Mouse (Mus musculus) megakaryocyte-erythroid progenitor cell, adult 5-6 weeks (primary cell): ENCODE measurements at regions not wholly inside any gene's neighbourhood (a gene's known extent, or its start where the extent isn't known, plus 50 kb on each side); places are given as distances from the start of the nearest gene placed in this dataset.
A peak's percentile ranks its signal among the peaks of the same experiment; 100 is the strongest.

ENCODE experiments used
- ATAC-seq: replicated peaks from 2 replicates; pipeline ENCODE4 v1.8.0; 2016; ENCODE audit warnings: mild to moderate bottlenecking, inconsistent platforms; ENCODE audit not compliant: severe bottlenecking, poor library complexity, low FRiP score, low TSS enrichment

DNA sequence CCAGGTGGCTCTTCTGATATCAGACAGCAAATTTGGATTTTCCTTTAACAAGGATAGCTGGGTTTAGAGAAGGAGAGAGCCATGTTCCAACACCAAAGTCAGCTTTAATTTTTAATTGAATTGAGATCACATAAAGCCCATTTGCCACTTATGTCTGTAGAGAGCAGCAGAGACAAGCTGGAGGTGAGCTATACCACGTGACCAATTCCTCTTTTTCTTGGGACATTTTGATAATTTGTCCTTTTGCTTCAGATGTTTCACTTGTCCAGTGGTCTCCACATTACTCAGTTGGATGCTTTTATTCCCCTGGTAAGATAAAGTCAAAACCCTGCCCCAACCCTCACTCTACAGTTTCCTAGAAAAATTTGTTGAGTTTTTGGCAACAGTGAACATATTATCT lies 248.6 kb upstream of the Ndst4 start:
- ATAC-seq, result no peak

DNA sequence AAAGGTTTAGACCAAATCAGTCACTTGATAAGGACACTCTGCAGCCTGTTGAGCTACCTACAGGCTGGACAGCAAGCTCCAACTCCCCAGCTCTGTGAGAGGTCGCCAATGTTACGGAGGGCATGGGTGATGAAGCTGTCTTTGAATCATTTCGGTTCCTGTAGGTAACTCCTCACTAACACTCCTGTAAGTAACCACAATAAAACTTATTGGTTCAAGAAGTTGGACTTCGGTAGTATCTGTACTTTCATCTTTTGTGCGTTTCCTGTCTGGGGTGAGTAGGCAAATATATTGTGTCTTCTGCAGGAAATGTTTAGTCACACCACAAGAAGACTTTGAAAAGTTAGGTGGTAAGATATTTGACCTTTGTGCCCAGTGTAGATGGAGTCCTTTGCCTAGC lies 244.1 kb upstream of the Ndst4 start:
- ATAC-seq, result peak; percentile 70

- ATAC-seq, result peak; percentile 78
Observed at GRCm38 (mm10) chr3:125190571-125190970, 213.3 kb upstream of the Ndst4 start.

- 0 out of 2 replicates have a peak, but pooled peaks have one; percentile 30 for ATAC-seq
Observed at GRCm38 (mm10) chr3:125220913-125221312, 183.0 kb upstream of the Ndst4 start.

DNA sequence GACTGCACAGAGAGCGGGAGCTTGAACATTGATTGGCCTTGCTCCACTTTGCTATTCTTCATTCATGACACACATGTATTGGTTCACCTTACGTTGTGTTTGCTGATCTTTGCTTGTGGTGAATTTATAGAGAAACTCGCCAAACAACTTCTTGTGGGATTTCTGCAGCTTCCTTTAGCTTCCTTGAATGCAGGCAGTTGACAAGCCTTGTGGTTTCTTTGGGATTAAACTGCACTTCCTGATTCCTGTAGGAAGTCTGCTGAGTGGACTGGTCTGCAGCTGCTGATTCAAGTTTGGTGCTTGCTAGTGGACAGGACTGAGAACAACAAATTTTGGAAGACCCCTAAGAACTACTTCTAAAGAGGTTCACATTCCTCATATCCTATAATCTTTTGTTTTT lies 152.8 kb upstream of the Ndst4 start:
- ATAC-seq, result no peak

DNA sequence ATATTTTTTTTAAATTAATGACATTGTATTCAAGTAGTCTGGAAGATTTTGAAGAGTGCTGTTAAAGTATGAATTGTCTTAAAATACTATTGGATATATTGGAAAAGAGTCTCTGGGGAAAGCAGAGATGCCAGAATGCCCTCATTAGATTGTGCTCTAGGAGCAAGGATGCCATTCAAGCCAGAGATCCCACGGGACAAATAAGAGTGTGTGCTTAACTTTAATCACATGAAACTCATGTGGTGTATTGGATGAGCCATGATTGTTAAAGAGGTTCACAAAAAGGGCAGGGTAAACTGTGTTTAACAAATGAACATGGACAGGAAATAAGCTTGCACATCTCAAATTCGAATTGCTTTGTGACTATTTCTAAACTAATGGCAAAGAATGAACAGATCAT lies 143.0 kb upstream of the Ndst4 start:
- ATAC-seq, result no peak

GRCm38 (mm10) chr3:125270695-125271094 lies 133.2 kb upstream of the Ndst4 start:
- peak; percentile 98 for ATAC-seq

GRCm38 (mm10) chr3:125271215-125271614 lies 132.7 kb upstream of the Ndst4 start:
- ATAC-seq, result peak; percentile 54

DNA sequence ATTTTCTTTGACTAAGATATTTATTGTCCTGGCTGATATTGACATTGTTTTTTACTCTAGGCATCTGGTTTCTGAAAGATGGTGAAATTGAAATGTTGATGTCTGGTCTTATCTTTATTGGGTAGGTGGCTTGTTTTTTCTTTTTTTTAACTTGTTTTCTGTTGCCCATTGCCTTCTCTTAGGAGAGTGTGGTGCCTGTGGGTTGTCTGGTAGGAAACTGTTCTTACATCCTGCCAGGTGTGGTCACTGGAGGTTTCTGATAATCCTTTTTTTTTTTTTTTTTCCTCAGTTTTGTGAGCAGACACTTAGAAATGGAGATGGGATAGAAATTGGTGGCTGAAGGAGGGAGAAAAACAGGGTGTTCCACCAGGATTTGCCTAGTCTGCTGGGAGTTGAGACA lies 125.3 kb upstream of the Ndst4 start:
- peak; percentile 58 for ATAC-seq

DNA sequence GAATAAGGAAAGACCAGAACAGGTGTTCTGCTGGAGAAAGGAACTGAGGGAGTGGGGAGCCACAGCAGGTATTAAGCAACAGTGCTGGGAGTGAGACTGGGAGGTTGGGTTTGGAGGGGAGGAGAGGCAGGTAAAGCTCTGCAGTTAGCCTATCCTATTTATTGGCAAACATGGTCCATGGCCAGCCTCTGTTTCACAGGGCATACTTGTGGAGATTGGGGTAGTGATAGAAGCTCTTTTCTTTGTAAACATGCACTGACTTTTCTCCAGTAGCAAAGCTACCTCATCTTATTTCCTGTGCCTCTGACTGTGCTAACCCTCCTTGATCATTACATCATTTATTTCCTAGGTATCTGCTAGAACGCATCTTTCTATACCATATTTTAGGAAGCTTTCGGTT lies 124.9 kb upstream of the Ndst4 start:
- peak; percentile 25 for ATAC-seq

GRCm38 (mm10) chr3:125279610-125280009 lies 124.3 kb upstream of the Ndst4 start:
- ATAC-seq, result peak; percentile 92

- ATAC-seq, result no peak
Observed at GRCm38 (mm10) chr3:125288598-125288997, 115.3 kb upstream of the Ndst4 start.

GRCm38 (mm10) chr3:125289355-125289933 lies 114.4 kb upstream of the Ndst4 start:
- ATAC-seq, result no peak

- peak; percentile 89 for ATAC-seq
Observed at GRCm38 (mm10) chr3:125306675-125307074, 97.2 kb upstream of the Ndst4 start.

DNA sequence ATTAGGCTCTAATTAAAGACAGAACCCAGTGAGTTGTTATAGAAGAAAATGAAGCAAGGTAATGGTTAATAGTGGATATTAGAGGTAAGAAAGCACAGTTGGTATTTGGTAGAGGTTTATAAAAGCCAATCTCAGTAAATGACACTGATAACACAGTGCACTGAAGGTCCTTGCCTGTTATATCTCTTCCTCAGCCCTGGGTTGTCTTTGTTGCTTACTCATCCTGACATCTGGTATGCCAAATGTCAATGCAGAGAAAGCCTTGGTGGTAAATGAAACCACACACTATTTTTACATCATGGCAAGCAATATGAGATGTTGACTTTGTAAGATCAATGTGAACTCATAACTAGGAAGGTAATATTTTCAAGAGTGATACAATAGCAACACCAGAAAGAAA lies 76.8 kb upstream of the Ndst4 start:
- peak; percentile 71 for ATAC-seq

GRCm38 (mm10) chr3:125337423-125337822 lies 66.5 kb upstream of the Ndst4 start:
- ATAC-seq, result no peak

- peak; percentile 63 for ATAC-seq
Observed at GRCm38 (mm10) chr3:125338178-125338692, 65.6 kb upstream of the Ndst4 start.
